Mouse (Mus musculus): ENCODE measurements around the gene Gm13040. TPM values are rescaled to one million over a fixed set of nuclear protein-coding genes. Genes with fewer than 3 reads are reported as not detected.
"Not testable (repeated sequence)": the region's sequence is repeated elsewhere in the genome, so short reads cannot be mapped to it uniquely, and the experiment has no call there.

Gene Gm13040
- polyA plus RNA-seq (2015; fragmentation: Nextera tagmentation; extraction: Ambion mirVana) = not detected in 2 replicates

DNA sequence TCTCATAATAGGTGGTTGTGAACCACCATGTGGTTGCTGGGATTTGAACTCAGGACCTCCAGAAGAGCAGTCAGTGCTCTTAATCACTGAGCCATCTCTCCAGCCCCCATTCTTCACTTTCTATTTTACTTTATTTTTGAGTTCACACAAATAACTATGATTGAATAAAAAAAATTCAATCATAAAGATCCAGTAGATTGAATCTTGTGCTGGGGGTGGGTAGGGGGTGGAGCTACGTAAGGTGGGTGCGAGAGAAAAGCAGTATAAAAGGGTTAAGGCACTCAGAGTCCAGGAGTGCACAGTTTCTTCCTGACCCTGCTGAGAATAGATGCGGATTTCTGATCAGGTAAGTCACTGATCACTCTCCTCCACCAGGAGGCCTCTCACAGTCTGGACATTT, at the start of gene Gm13040:
TSS of gene Gm13040 (plus strand) at position 301 of the 400 bp plus-strand sequence.
- not testable (repeated sequence) for H3K36me3 ChIP-seq (ENCODE audit: control insufficient read depth, insufficient read depth, low read length); H3K27ac ChIP-seq (ENCODE audit: low read length); H3K4me1 ChIP-seq (ENCODE audit: control insufficient read depth, insufficient read depth, low read length); ATAC-seq (ENCODE audit: insufficient read depth, low FRiP score); H3K9me3 ChIP-seq (replicated peaks; ENCODE audit: control insufficient read depth, low read length); H3K4me3 ChIP-seq (replicated peaks; ENCODE audit: low read length); H3K9ac ChIP-seq (ENCODE audit: low read length); H3K4me2 ChIP-seq (ENCODE audit: low read depth, low read length); H3K27me3 ChIP-seq (ENCODE audit: control insufficient read depth, insufficient read depth, low read length)
- no CpG with 5 or more reads among the region's 3 CpGs for WGBS

DNA sequence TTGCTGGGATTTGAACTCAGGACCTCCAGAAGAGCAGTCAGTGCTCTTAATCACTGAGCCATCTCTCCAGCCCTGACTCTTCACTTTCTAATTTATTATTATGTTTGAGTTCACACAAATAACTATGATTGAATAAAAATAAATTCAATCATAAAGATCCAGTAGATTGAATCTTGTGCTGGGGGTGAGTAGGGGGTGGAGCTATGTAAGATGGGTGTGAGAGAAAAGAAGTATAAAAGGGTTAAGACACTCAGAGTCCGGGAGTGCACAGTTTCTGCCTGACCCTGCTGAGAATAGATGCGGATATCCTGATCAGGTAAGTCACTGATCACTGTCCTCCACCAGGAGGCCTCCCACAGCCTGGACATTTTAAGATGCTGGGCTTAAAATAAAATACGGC, 24.7 kb upstream of the Gm13040 start, which contains the start of gene Gm13043:
TSS of gene Gm13043 (plus strand) at position 301 of the 400 bp plus-strand sequence.
- H3K27ac ChIP-seq (ENCODE audit: low read length) = no peak within 1 kb of the TSS
- 83% methylated on average over 3 of the region's 3 CpGs for WGBS
- H3K4me3 ChIP-seq (replicated peaks; ENCODE audit: low read length) = no peak within 1 kb of the TSS
- no peaks in the 10 kb centered on the region for H3K27me3 ChIP-seq (ENCODE audit: control insufficient read depth, insufficient read depth, low read length)
- H3K9ac ChIP-seq (ENCODE audit: low read length) = no peak within 1 kb of the TSS
- no peak for ATAC-seq (ENCODE audit: insufficient read depth, low FRiP score)
- H3K9me3 ChIP-seq (replicated peaks; ENCODE audit: control insufficient read depth, low read length) = no peaks in the 10 kb centered on the region
- H3K4me2 ChIP-seq (ENCODE audit: low read depth, low read length) = no peak within 1 kb of the TSS
- H3K4me1 ChIP-seq (ENCODE audit: control insufficient read depth, insufficient read depth, low read length) = no peaks in the 10 kb centered on the region
- no peaks in the 10 kb centered on the region for H3K36me3 ChIP-seq (ENCODE audit: control insufficient read depth, insufficient read depth, low read length)

DNA sequence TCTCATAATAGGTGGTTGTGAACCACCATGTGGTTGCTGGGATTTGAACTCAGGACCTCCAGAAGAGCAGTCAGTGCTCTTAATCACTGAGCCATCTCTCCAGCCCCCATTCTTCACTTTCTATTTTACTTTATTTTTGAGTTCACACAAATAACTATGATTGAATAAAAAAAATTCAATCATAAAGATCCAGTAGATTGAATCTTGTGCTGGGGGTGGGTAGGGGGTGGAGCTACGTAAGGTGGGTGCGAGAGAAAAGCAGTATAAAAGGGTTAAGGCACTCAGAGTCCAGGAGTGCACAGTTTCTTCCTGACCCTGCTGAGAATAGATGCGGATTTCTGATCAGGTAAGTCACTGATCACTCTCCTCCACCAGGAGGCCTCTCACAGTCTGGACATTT, 15.6 kb downstream of the Gm13040 start, which contains the start of the genes BC080695 and Gm13057:
TSS of gene BC080695 (plus strand) at position 301 of the 400 bp plus-strand sequence.
TSS of gene Gm13057 (plus strand) at position 310 of the 400 bp plus-strand sequence.
- H3K4me1 ChIP-seq (ENCODE audit: control insufficient read depth, insufficient read depth, low read length); H3K36me3 ChIP-seq (ENCODE audit: control insufficient read depth, insufficient read depth, low read length); H3K4me2 ChIP-seq (ENCODE audit: low read depth, low read length); H3K27ac ChIP-seq (ENCODE audit: low read length); H3K27me3 ChIP-seq (ENCODE audit: control insufficient read depth, insufficient read depth, low read length); H3K9ac ChIP-seq (ENCODE audit: low read length); ATAC-seq (ENCODE audit: insufficient read depth, low FRiP score); H3K4me3 ChIP-seq (replicated peaks; ENCODE audit: low read length); H3K9me3 ChIP-seq (replicated peaks; ENCODE audit: control insufficient read depth, low read length): not testable (repeated sequence)
- no CpG with 5 or more reads among the region's 3 CpGs for WGBS

Other genes with a start within 250 kb of the Gm13040 start
- gene Pdpn, start 236.4 kb upstream of the Gm13040 start, polyA plus RNA-seq (2015; fragmentation: Nextera tagmentation; extraction: Ambion mirVana) = 32.2 and 33.7 TPM in 2 replicates
- 0.23 TPM in 1 of 2 replicates, not detected in the other for gene Lrrc38, start 186.2 kb upstream of the Gm13040 start, polyA plus RNA-seq (2015; fragmentation: Nextera tagmentation; extraction: Ambion mirVana)
- gene Pramel1, start 141.5 kb upstream of the Gm13040 start, polyA plus RNA-seq (2015; fragmentation: Nextera tagmentation; extraction: Ambion mirVana) = not detected in 2 replicates
- 15.1 and 15.2 TPM in 2 replicates for gene Pramef8, start 123.5 kb upstream of the Gm13040 start, polyA plus RNA-seq (2015; fragmentation: Nextera tagmentation; extraction: Ambion mirVana)
- not detected in 2 replicates for gene Oog4, start 85.6 kb upstream of the Gm13040 start, polyA plus RNA-seq (2015; fragmentation: Nextera tagmentation; extraction: Ambion mirVana)
- gene Gm13043, start 24.6 kb upstream of the Gm13040 start, polyA plus RNA-seq (2015; fragmentation: Nextera tagmentation; extraction: Ambion mirVana) = not detected in 2 replicates
- not detected in 2 replicates for gene BC080695, start 15.7 kb downstream of the Gm13040 start, polyA plus RNA-seq (2015; fragmentation: Nextera tagmentation; extraction: Ambion mirVana)
- not detected in 2 replicates for gene Gm13057, start 15.8 kb downstream of the Gm13040 start, polyA plus RNA-seq (2015; fragmentation: Nextera tagmentation; extraction: Ambion mirVana)
- gene Gm13083, start 79.0 kb downstream of the Gm13040 start, polyA plus RNA-seq (2015; fragmentation: Nextera tagmentation; extraction: Ambion mirVana) = not detected in 2 replicates
- gene Gm13088, start 121.3 kb downstream of the Gm13040 start, polyA plus RNA-seq (2015; fragmentation: Nextera tagmentation; extraction: Ambion mirVana) = not detected in 2 replicates
- not detected in 2 replicates for gene Gm13089, start 166.8 kb downstream of the Gm13040 start, polyA plus RNA-seq (2015; fragmentation: Nextera tagmentation; extraction: Ambion mirVana)
- gene Gm13078, start 183.5 kb downstream of the Gm13040 start, polyA plus RNA-seq (2015; fragmentation: Nextera tagmentation; extraction: Ambion mirVana) = not detected in 2 replicates

Data from stomach, embryonic 16.5 days (tissue).